Mouse (Mus musculus) midbrain, embryonic 12.5 days (tissue): ENCODE measurements around the gene Dohh. TPM values are rescaled to one million over a fixed set of nuclear protein-coding genes. Genes with fewer than 3 reads are reported as not detected.

Experiments
- ATAC-seq: fragments of 200-750 bp; cut with Nextera tagmentation; 2 replicates; pipeline ENCODE4 v1.8.0; 2017; ENCODE audit warnings: low read depth, moderate TSS enrichment, moderate library complexity; ENCODE audit not compliant: low FRiP score
- H3K27ac ChIP-seq: fragments of 300-500 bp; sonication (generic); replicated peaks from 2 replicates; pipeline ENCODE4 v1.5.1; 2016; ENCODE audit warnings: mild to moderate bottlenecking
- H3K27me3 ChIP-seq: fragments of 300-500 bp; sonication (generic); 2 replicates; pipeline ENCODE4 v1.6.1; 2016; ENCODE audit warnings: mild to moderate bottlenecking
- H3K36me3 ChIP-seq: fragments of 300-500 bp; sonication (generic); 2 replicates; pipeline ENCODE4 v1.6.1; 2016
- H3K4me1 ChIP-seq: fragments of 300-500 bp; sonication (generic); 2 replicates; pipeline ENCODE4 v1.6.1; 2016
- H3K4me2 ChIP-seq: fragments of 300-500 bp; sonication (generic); replicated peaks from 2 replicates; pipeline ENCODE4 v1.6.1; 2016; ENCODE audit warnings: mild to moderate bottlenecking, moderate library complexity
- H3K4me3 ChIP-seq: fragments of 300-500 bp; sonication (generic); 2 replicates; pipeline ENCODE4 v1.5.1; 2016; ENCODE audit warnings: mild to moderate bottlenecking
- H3K9ac ChIP-seq: fragments of 300-500 bp; sonication (generic); replicated peaks from 2 replicates; pipeline ENCODE4 v1.6.1; 2016; ENCODE audit warnings: mild to moderate bottlenecking, moderate library complexity
- H3K9me3 ChIP-seq: fragments of 300-500 bp; sonication (generic); 2 replicates; pipeline ENCODE4 v1.6.1; 2016; ENCODE audit warnings: mild to moderate bottlenecking
- WGBS: fragments of 180-500 bp; shearing (Covaris S2); methylation state at CpG from one replicate; pipeline ENCODE4 v1.1.7; 2016; 5-methylcytosine and 5-hydroxymethylcytosine counted together
- polyA plus RNA-seq: library from polyadenylated mRNA; unstranded; fragments of >200 nt; fragmentation: Nextera tagmentation; extraction: Ambion mirVana; gene quantifications from 2 replicates; pipeline ENCODE4 v1.2.1, GENCODE M21; 2016

The Dohh gene
- polyA plus RNA-seq, 1 experiment from 2014 or later: 67.2 TPM

DNA sequence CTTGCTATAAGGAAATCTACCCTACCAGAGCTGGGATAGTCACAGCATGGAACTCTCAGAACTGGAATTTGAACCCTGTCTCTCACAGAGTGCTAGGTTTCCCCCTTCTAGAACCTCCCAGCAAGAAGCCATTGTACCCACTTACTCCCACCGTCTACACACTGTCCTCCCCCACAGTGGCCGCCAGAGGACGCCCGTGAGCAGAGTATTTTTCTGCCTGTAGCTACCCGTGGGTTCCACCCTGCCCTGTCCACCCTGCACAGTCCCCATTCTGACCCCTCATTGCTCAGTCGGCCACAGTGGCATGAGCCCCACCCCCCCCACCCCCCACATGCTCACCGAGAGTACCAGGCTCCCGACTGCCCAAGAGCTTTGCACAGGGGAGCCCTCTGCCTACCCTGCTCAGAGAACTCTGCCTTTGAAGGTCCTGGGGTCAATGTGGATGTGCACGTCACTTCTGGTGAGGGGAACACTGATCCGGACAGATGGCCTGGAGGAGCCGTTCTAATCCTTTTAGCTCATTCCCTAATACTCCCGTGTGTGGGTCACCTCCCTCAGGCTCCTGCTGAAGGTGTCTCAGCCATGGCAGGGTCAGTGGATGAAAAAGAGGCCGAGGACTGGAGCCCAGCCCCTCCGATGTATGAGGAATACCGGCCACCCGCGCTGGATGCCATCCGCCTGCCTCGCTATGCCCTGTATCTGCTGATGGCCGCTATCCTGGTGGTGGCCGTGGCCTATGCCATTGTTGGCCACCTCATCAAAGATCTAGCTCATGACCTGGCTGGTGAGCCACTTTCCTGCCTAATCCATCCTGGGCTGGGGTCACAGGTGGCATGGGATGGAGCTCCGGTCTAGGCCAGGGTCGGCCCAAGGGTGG, 5.8 kb downstream of the Dohh start:
- H3K4me1 ChIP-seq: peaks cover 31% of the 10 kb centered on the region
- no peak overlapping the region for H3K4me3 ChIP-seq
- peaks cover 7% of the 10 kb centered on the region; the same call in 1 of the 2 replicates for H3K27me3 ChIP-seq
- H3K9ac ChIP-seq: no peak overlapping the region
- ATAC-seq: peak; percentile 62; the same call in 1 of the 2 replicates
- no peak overlapping the region for H3K4me2 ChIP-seq
- H3K9me3 ChIP-seq: no peaks in the 10 kb centered on the region
- H3K36me3 ChIP-seq: peaks cover 34% of the 10 kb centered on the region
- H3K27ac ChIP-seq: no peak overlapping the region
- 57% methylated on average over 23 of the region's 23 CpGs for WGBS

DNA sequence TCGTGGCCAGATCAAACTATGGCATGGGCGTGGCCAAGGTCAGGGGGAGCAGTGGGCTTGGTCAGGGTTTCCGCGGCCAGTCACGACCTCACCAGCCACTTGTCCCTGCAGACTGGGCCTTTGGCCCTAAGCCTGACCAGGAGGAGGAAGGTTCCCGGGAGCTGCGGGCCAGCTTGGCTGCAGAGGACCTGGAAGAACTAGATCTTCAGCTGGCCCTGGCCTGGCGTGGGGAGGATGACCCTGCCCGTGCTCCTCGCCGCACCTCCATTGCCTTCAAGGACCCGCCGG, 6.4 kb downstream of the Dohh start:
- Histone ChIP-seq H3K4me3 (no peak overlapping the region), H3K36me3 (peaks cover 34% of the 10 kb centered on the region), H3K9me3 (no peaks in the 10 kb centered on the region), H3K4me1 (peaks cover 25% of the 10 kb centered on the region), H3K9ac (no peak overlapping the region), H3K4me2 (no peak overlapping the region), H3K27me3 (peaks cover 7% of the 10 kb centered on the region; the same call in 1 of the 2 replicates), H3K27ac (no peak overlapping the region)
- WGBS: 94% methylated on average over 13 of the region's 13 CpGs
- no peak for ATAC-seq

DNA sequence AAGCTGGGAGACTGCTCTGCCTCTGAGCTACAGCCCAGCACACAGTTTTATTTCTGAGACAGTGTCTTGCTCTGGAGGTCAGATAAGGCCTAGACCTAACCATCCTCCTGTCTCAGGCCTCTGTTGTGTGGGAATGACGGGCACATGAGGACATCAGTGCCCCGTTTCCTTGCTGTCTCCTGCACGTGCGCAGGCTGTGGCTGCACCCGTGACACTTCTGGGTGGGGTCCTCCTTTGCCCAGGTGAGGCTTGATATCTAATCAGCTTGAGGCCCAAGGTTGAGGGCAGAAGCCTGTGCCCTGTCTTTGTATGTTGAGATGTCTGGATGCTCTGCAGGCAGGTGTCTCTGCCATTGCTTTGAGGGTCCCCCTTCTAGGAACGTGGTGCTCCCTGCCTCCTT, 8.0 kb downstream of the Dohh start:
- no peak overlapping the region for H3K4me2 ChIP-seq
- H3K9me3 ChIP-seq: no peaks in the 10 kb centered on the region
- H3K27ac ChIP-seq: no peak overlapping the region
- 88% methylated on average over 6 of the region's 6 CpGs for WGBS
- H3K4me3 ChIP-seq: no peak overlapping the region
- peaks cover 19% of the 10 kb centered on the region for H3K36me3 ChIP-seq
- H3K4me1 ChIP-seq: peaks cover 27% of the 10 kb centered on the region
- ATAC-seq: no peak
- H3K27me3 ChIP-seq: peaks cover 7% of the 10 kb centered on the region; the same call in 1 of the 2 replicates
- no peak overlapping the region for H3K9ac ChIP-seq

DNA sequence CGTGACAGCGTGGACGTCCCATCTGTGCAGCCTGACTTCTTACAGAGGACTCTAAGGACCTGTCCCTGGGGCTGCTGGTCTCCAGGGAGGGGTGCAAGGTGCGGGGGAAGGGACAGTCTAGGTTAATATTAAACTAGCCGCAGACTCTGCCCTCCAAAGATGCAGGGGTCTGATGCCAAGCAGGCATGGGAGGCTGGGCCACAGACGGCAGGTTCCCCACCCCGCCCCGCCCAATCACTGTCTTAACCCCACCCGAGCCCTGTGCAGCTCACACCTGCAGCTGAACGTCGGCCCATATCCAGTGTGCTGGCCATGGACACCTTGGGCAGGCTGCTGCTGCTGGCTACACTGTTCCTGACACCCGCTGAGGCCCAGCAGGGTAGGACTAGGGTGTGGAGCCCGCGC, 8.6 kb downstream of the Dohh start, which contains the start of gene Smim24:
Gene Smim24, plus strand, starts transcription at position 271 of the 405 bp plus-strand sequence.
- Histone ChIP-seq H3K36me3 (peaks cover 14% of the 10 kb centered on the region), H3K4me1 (peaks cover 31% of the 10 kb centered on the region), H3K9me3 (no peaks in the 10 kb centered on the region), H3K27me3 (peaks cover 11% of the 10 kb centered on the region; the same call in 1 of the 2 replicates), H3K4me3 (peak within 1 kb of the TSS; percentile 19), H3K4me2 (peak within 1 kb of the TSS; percentile 38), H3K9ac (peak within 1 kb of the TSS; percentile 46), H3K27ac (no peak within 1 kb of the TSS)
- ATAC-seq: no peak
- 69% methylated on average over 14 of the region's 14 CpGs for WGBS

DNA sequence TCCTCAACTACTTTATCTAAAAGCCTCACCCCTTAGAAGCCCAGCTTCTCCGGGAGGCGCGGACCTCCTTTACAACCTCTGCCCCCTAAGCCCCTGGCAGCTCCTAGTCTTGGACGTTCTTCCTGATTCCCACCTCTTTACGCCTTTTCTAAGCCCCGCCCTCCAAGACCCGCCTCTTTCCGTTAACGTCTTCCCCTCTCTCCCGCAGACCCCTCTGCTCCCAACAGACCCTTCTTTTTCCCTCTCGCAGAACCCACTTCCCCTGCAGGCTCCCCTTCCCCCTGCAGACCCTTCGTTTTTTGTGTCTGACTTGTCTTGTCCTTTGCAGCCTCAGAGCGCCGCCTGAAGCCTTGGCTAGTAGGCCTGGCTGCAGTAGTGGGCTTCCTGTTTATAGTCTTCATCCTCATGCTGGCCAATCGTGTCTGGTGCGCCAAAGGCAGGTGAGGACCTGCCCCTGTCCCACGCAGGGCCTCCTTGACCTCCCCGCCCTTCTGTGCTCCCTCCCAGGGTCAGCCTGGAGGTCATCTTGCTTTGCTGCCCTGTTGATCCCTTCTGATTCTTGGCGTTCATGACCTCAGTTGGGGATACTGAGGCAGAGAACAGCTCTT, 9.3 kb downstream of the Dohh start:
- H3K4me2 ChIP-seq: peak overlapping the region; percentile 38
- peak overlapping the region; percentile 19 for H3K4me3 ChIP-seq
- H3K27me3 ChIP-seq: peaks cover 16% of the 10 kb centered on the region; the same call in 1 of the 2 replicates
- H3K9me3 ChIP-seq: no peaks in the 10 kb centered on the region
- H3K27ac ChIP-seq: no peak overlapping the region
- WGBS: 9% methylated on average over 19 of the region's 19 CpGs
- H3K36me3 ChIP-seq: peaks cover 6% of the 10 kb centered on the region
- peak overlapping the region; percentile 46 for H3K9ac ChIP-seq
- ATAC-seq: no peak
- H3K4me1 ChIP-seq: peaks cover 31% of the 10 kb centered on the region

DNA sequence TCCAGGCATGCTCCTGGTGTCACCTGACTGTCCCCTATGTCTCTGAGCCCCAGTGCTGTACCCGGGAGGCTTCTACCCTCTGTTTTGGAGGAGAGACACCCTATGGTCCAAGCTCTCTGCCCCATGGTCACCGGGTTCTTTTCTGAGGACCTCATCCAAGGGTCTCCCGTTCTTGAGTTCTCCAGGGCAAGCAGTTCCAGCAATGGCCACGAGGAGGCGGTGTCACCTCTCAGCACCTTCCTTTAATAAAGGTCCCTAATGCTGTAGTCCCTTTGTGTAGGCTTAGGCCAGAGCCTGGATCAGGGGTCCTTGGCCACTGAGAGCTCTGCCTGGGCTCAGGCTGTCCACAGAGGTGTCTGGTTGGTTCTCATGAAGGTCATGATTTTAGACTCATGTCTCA, 10.9 kb downstream of the Dohh start:
- Histone ChIP-seq H3K36me3 (peaks cover 10% of the 10 kb centered on the region; the same call in 1 of the 2 replicates), H3K4me2 (no peak overlapping the region), H3K4me3 (no peak overlapping the region), H3K4me1 (peaks cover 35% of the 10 kb centered on the region), H3K9ac (0 out of 2 replicates have a peak overlapping the region, but pooled peaks have one; percentile 1), H3K27ac (no peak overlapping the region), H3K9me3 (no peaks in the 10 kb centered on the region), H3K27me3 (peaks cover 26% of the 10 kb centered on the region)
- ATAC-seq: no peak
- WGBS: 17% methylated on average over 5 of the region's 5 CpGs

DNA sequence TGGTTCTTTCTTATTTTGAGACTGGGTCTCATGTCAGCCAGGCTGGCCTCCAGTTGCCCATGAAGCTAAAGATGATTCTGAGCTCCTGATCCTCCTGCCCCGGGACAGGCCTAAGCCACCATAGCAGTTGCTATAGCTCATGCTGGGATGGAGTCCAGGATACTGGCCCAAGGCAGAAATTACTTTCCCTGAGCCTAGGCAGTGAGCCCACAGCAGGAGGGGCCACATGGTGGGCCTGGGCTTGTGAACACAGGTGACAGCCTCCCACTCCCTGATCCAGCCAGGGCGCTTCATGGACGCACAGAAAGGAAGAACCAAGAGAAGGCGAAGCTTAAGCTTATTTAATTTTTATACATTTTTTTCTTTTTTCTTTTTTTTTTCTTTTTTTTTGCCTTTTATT, 11.6 kb downstream of the Dohh start:
- no peak for ATAC-seq
- H3K27me3 ChIP-seq: peaks cover 32% of the 10 kb centered on the region
- no peaks in the 10 kb centered on the region for H3K9me3 ChIP-seq
- H3K27ac ChIP-seq: no peak overlapping the region
- peaks cover 41% of the 10 kb centered on the region for H3K4me1 ChIP-seq
- WGBS: 83% methylated on average over 4 of the region's 4 CpGs
- H3K9ac ChIP-seq: no peak overlapping the region
- peaks cover 12% of the 10 kb centered on the region; the same call in 1 of the 2 replicates for H3K36me3 ChIP-seq
- no peak overlapping the region for H3K4me3 ChIP-seq
- no peak overlapping the region for H3K4me2 ChIP-seq

DNA sequence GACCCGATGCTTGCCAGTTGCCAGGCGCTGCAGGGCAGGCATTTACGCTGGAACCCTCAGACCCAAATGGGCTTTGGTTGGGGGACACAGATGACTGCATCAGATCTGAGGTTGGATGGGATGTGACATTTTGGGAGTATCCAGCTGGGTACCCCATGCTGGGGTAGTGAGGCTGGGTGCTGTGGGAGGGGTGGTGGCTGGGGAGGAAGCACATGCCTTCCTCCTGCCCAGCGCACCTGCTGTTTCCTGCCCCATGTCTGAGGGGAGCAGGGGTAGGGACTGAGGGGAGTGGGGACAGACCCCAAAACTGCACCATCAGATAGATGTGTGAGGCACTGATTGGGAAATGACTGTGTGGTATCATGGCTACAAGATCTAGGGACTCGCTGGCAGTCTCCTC, 12.5 kb downstream of the Dohh start:
- ATAC-seq: no peak
- Histone ChIP-seq H3K27ac (no peak overlapping the region), H3K4me3 (no peak overlapping the region), H3K27me3 (peaks cover 32% of the 10 kb centered on the region), H3K4me1 (peaks cover 50% of the 10 kb centered on the region), H3K9ac (0 out of 2 replicates have a peak overlapping the region, but pooled peaks have one; percentile 20), H3K9me3 (no peaks in the 10 kb centered on the region), H3K4me2 (no peak overlapping the region), H3K36me3 (peaks cover 12% of the 10 kb centered on the region; the same call in 1 of the 2 replicates)
- 54% methylated on average over 5 of the region's 5 CpGs for WGBS

DNA sequence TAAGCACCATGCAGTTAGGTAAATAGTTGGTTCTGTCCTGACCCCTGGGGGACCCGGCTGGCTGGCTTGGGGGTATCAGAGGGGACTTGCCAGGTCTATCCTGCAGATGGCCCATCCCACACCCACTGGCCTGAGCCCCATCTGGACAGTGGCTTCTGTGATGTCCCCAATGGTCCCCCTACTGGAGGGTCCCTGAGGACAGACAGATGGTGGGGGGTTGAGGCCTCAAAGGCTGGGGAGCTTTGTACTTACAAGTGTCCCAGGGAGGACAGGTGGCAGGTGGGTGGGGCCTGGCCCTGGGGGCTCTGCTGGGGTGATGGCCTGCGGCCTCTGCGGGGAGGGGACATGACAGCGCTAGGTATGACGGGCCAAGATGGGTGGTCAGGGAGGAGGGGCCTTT, 15.1 kb downstream of the Dohh start:
- H3K27ac ChIP-seq: no peak overlapping the region
- no peak overlapping the region for H3K4me3 ChIP-seq
- peaks cover 45% of the 10 kb centered on the region for H3K27me3 ChIP-seq
- peaks cover 12% of the 10 kb centered on the region; the same call in 1 of the 2 replicates for H3K36me3 ChIP-seq
- no peak overlapping the region for H3K4me2 ChIP-seq
- 0 out of 2 replicates have a peak overlapping the region, but pooled peaks have one; percentile 8 for H3K9ac ChIP-seq
- H3K4me1 ChIP-seq: peaks cover 56% of the 10 kb centered on the region
- 57% methylated on average over 5 of the region's 5 CpGs for WGBS
- no peak for ATAC-seq
- H3K9me3 ChIP-seq: no peaks in the 10 kb centered on the region

DNA sequence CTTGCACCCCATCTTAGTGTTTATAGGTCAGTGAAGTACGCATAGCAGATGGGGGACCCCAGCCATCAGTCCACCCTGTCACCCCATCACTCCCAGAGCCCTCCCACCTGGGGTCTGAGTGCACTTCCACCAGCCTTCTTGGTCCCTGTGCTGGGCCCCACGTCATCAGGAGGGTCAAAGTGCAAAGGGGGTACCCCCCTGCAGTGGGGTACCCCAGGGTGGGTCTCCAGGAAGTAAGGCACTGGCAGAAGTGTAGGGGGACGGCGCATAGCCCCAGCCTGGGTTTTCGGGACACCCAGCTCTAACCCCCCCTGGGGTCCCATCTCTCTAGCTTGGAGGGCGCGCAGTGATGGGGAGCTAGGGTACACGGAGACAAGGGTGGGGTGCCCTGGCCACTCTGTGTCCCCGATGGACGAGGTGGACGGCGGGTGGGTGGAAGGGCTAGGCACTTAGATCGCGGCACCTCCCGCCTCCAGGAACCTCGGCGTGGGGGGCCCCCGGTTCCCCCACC, 15.6 kb downstream of the Dohh start:
- Histone ChIP-seq H3K27me3 (peaks cover 45% of the 10 kb centered on the region), H3K4me1 (peaks cover 56% of the 10 kb centered on the region), H3K27ac (no peak overlapping the region), H3K9me3 (no peaks in the 10 kb centered on the region), H3K9ac (0 out of 2 replicates have a peak overlapping the region, but pooled peaks have one; percentile 8), H3K4me2 (0 out of 2 replicates have a peak overlapping the region, but pooled peaks have one; percentile 9), H3K4me3 (no peak overlapping the region), H3K36me3 (peaks cover 15% of the 10 kb centered on the region; the same call in 1 of the 2 replicates)
- WGBS: 70% methylated on average over 18 of the region's 18 CpGs
- no peak for ATAC-seq

DNA sequence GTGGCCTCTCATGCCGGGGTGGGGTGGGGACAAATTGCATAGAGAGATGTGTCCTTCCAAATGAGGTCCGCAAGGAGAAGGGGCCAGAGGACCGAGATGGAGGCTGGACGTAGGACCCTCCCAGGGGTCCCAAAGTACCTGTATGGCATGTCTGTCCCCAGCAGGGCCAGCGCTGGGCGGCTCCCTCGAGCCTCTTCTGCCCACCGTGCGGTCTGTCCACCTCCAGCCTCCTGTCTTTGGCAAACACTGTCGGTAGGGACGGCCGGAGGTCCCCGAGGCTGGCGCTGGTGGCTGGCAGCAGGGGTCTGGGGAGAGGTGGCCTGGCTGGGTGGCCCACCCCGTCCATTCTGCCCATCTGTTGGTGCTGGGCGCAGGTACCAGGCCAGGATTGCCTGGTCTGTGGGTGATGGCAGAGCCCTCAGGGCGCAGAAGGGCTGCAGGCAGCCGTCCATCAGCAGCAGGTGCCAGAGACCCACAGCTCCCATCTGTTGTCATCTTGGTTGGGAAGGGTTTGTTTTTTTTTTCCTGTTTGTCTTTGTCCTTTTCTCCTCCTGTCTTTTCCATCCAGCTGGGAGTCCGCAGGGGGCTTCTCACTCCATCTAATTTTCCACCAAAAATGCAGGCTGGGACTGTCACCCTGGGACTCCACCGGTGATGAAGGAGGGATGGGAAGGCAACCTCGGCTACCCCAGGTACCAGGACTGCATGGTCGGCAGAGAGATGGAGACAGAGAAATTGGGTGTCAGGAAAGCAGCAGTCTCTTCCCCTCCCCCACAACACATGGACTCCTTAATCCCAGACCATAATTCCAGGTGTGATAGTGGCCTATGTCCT, 16.4 kb downstream of the Dohh start:
- peaks cover 15% of the 10 kb centered on the region; the same call in 1 of the 2 replicates for H3K36me3 ChIP-seq
- H3K9me3 ChIP-seq: no peaks in the 10 kb centered on the region
- WGBS: 50% methylated on average over 22 of the region's 22 CpGs
- peak overlapping the region; percentile 12; the same call in 1 of the 2 replicates for H3K4me3 ChIP-seq
- peaks cover 56% of the 10 kb centered on the region for H3K4me1 ChIP-seq
- peak overlapping the region; percentile 9; the same call in 1 of the 2 replicates for H3K4me2 ChIP-seq
- ATAC-seq: no peak
- H3K9ac ChIP-seq: 0 out of 2 replicates have a peak overlapping the region, but pooled peaks have one; percentile 8
- peak overlapping the region; percentile 92 for H3K27ac ChIP-seq
- H3K27me3 ChIP-seq: peaks cover 51% of the 10 kb centered on the region
